Mouse (Mus musculus) kidney, adult 2 months (tissue): ENCODE data around the gene Rbm7. TPM values are rescaled to one million over a fixed set of nuclear protein-coding genes. Genes with fewer than 3 reads are reported as not detected.
"Not testable (repeated sequence)": the region's sequence is repeated elsewhere in the genome, so short reads cannot be mapped to it uniquely, and the experiment has no call there.

Experiments
- DNase-seq: peaks from one replicate; pipeline ENCODE4 v3.0.0; 2021
- H3K27ac ChIP-seq: fragments of 200-500 bp; 2 replicates; pipeline ENCODE4 v1.5.1; 2012; ENCODE audit warnings: low read depth, low read length, control low read depth, inconsistent platforms; ENCODE audit not compliant: insufficient read depth
- H3K27me3 ChIP-seq: fragments of 200-500 bp; replicated peaks from 2 replicates; pipeline ENCODE4 v1.6.1; 2012; ENCODE audit warnings: mild to moderate bottlenecking, moderate library complexity, low read length, inconsistent platforms; ENCODE audit not compliant: control insufficient read depth, insufficient read depth
- H3K36me3 ChIP-seq: fragments of 200-500 bp; 2 replicates; pipeline ENCODE4 v1.6.1; 2012; ENCODE audit warnings: mild to moderate bottlenecking, moderate library complexity, low read length, inconsistent platforms; ENCODE audit not compliant: control insufficient read depth, insufficient read depth
- H3K4me1 ChIP-seq: fragments of 200-500 bp; 2 replicates; pipeline ENCODE4 v1.6.1; 2011; ENCODE audit warnings: low read length; ENCODE audit not compliant: control insufficient read depth, insufficient read depth
- H3K4me3 ChIP-seq: fragments of 200-500 bp; 2 replicates; pipeline ENCODE4 v1.5.1; 2011; ENCODE audit warnings: mild to moderate bottlenecking, low read depth, low read length, control low read depth; ENCODE audit not compliant: insufficient read depth
- CTCF ChIP-seq: fragments of 200-500 bp; conservative IDR thresholded peaks from 2 replicates; pipeline ENCODE4 v1.5.1; 2011; ENCODE audit warnings: low read depth, mild to moderate bottlenecking, control low read depth, low read length, moderate library complexity, mixed read lengths; ENCODE audit not compliant: insufficient read depth, insufficient read length
- POLR2A ChIP-seq: fragments of 200-500 bp; IDR thresholded peaks from one replicate; pipeline ENCODE4 v1.6.1; 2011; ENCODE audit warnings: low read depth, low read length, control low read depth
- WGBS: fragments of 180-500 bp; shearing (Covaris S2); methylation state at CpG from one replicate; pipeline ENCODE4 v1.1.7; 2018; 5-methylcytosine and 5-hydroxymethylcytosine counted together
- polyA plus RNA-seq: library from polyadenylated mRNA; depleted of rRNA; stranded (reverse); fragments of >200 nt; gene quantifications from 2 replicates; pipeline ENCODE4 v1.2.3, GENCODE M21; 2012

Rbm7 gene
- polyA plus RNA-seq, 1 experiment: 23.9 TPM

DNA sequence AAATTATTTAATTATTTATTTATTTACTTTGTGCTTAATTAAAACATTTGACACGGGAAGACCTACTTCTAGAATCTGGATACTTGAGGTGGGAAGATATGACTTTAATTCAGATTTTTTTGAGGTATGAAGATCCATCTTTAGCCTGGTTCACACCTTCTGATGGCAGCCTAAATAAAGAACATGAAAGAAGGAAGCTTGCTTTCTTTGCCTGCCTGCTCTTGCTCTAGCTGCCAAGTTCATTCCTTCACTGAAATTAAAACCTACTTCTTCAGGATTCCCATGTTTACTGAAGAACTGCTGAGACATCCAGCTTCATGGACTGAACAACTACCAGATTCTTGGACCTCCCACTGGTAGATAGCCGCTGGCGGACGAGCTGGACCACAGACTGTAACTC is 36.2 kb upstream of the Rbm7 start:
- H3K4me1 ChIP-seq: no peaks in the 10 kb centered on the region
- no peak overlapping the region for H3K27ac ChIP-seq
- DNase-seq: no peak
- 89% methylated on average over 4 of the region's 4 CpGs for WGBS
- no peaks in the 10 kb centered on the region for H3K36me3 ChIP-seq
- no peak for TF ChIP-seq CTCF
- no peak for TF ChIP-seq POLR2A
- H3K27me3 ChIP-seq: no peaks in the 10 kb centered on the region
- H3K4me3 ChIP-seq: no peak overlapping the region

DNA sequence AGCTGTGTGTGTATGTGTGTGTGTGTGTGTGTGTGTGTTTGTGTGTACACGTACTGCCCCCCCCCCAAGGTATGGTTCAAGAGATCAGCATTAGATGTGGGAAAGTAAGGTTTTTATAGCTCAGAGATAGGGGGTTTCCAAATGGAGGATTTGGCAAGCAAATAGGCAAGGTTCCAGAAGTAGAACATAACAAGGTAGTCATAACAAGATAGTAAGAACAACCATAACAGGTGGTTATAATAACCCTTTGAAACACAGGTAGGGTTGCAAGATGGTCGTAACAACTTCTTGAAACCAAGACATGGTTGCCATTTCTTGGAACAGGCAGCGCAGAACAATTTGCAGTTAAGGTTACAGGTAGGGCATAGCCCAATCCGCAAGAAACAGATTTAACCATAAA is 31.4 kb upstream of the Rbm7 start:
- Histone ChIP-seq H3K27ac (no peak overlapping the region), H3K4me3 (no peak overlapping the region), H3K27me3 (no peaks in the 10 kb centered on the region), H3K36me3 (no peaks in the 10 kb centered on the region), H3K4me1 (no peaks in the 10 kb centered on the region)
- 94% methylated on average over 4 of the region's 4 CpGs for WGBS
- TF ChIP-seq CTCF (no peak), POLR2A (no peak)
- DNase-seq: no peak

DNA sequence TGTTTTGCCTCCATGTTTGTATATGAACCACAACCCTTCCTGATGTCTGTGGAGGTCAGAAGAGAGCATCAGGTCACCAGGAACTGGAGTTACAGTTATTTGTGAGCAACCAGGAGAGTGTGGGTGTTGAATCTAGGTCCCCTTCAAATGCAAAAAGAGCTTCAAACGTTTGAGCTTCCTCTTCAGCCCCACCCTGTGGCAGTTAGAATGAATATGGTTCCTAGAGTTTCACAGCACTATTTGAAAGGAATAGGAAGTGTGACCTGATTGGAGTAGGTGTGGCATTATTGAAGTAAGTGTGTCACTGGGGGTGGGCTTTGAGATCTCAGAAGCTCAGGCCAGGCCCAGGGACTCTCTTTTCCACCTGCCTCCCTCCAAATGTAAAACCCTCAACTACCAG is 30.5 kb upstream of the Rbm7 start:
- DNase-seq: no peak
- H3K4me3 ChIP-seq: no peak overlapping the region
- TF ChIP-seq POLR2A (no peak), CTCF (no peak)
- H3K27me3 ChIP-seq: no peaks in the 10 kb centered on the region
- H3K27ac ChIP-seq: no peak overlapping the region
- H3K36me3 ChIP-seq: no peaks in the 10 kb centered on the region
- H3K4me1 ChIP-seq: no peaks in the 10 kb centered on the region
- WGBS: 4% methylated on average over 1 of the region's 1 CpGs

DNA sequence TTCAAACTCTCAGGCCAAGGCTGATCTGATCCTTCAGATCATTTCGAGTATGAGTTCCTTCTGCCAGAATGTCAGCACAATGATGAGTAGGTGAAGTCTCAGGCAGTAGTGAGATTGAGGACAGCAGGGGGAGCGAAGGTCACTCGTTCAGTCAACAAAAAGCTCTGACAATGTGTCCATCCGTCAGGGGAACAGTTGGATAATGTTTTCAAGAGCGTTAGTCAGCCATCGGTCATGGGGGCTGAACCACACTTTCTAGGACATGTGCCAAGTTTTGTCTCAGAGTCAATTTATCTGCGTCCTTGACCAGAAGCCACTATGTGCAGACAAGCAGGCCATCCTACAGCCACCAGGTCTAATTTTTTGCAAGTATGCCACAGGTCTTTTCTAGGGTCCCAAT is 25.3 kb upstream of the Rbm7 start:
- not testable (repeated sequence) for H3K27ac ChIP-seq, H3K4me3 ChIP-seq, H3K27me3 ChIP-seq, H3K36me3 ChIP-seq, H3K4me1 ChIP-seq
- DNase-seq: peak; percentile 14
- 26% methylated on average over 5 of the region's 7 CpGs for WGBS

DNA sequence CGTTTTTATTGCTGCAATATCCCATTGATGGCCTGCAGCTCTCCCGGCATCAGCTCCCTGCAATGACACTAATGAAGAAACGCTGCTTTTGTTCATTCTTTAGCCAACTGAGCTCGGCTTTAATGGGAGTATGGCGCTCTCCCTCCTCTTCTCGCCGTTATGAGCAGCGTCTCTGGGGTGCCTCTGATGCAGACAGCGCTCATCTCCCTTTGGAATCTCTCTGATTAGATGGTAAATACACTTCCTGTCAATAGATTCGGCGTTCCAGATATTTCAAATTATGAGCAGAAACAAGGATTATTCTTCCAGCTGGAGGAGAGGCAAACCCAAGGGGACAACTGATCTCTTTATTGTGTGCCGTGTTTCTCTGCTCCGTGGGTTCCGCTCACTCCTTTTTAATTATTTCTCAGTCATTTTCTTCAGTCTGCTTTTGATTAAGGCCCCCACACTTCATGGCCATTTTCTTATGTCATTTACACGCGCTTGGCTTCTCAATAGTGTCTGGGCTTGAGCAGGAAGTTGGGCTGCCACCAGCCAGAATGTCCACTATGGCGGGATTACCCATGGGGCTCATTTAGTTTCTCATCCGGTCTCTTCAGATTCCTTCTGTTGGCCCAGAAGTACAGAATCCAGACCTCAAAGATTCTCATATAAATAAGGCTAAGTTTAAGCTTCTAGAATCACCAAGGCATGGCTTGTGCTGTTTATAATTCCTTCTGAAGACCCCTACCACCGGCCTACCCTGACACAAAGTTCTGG is 22.5 kb upstream of the Rbm7 start:
- H3K4me3 ChIP-seq: no peak overlapping the region
- DNase-seq: no peak
- no peaks in the 10 kb centered on the region for H3K4me1 ChIP-seq
- WGBS: 68% methylated on average over 19 of the region's 19 CpGs
- H3K36me3 ChIP-seq: no peaks in the 10 kb centered on the region
- no peak for TF ChIP-seq CTCF
- TF ChIP-seq POLR2A: no peak
- no peaks in the 10 kb centered on the region for H3K27me3 ChIP-seq
- no peak overlapping the region for H3K27ac ChIP-seq

DNA sequence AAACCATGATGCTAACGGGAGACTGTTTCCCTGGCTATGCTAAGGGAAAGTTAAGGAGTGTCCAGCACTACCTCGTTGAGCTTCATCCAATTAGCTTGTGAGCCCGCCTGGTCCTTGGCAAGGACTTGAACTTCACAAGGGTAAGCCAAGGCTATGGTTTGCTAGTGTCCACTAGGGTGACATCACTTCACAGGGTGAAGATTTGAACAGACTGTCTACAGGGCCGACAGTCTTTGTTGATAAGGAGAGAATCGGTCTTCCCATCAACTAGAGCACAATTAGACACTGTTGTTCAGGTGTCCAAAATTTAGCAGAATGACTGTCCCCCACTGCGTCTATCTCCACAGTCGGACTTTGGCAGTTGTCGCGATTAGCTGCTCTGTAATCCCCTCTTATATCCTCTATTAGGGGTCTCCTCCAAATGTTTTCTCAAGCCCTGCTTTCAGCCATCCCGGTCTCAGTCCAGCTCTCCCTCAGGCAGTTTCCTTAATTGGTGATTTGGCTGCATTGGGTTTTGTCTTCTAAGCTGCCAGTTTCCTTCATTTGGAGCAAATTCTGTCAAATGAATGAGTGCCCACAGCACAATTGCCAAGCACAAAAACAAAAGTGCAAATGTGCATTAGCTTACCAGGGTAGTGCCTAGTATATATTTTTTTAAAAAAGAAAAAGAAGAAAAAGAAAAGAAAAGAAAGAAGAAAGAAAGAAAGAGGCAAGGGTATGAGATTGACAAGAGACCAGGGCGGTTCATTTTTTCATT is 21.7 kb upstream of the Rbm7 start:
- Histone ChIP-seq H3K36me3 (no peaks in the 10 kb centered on the region), H3K4me1 (no peaks in the 10 kb centered on the region), H3K27me3 (no peaks in the 10 kb centered on the region), H3K27ac (no peak overlapping the region), H3K4me3 (no peak overlapping the region)
- 85% methylated on average over 11 of the region's 11 CpGs for WGBS
- DNase-seq: no peak
- TF ChIP-seq CTCF: no peak
- no peak for TF ChIP-seq POLR2A

DNA sequence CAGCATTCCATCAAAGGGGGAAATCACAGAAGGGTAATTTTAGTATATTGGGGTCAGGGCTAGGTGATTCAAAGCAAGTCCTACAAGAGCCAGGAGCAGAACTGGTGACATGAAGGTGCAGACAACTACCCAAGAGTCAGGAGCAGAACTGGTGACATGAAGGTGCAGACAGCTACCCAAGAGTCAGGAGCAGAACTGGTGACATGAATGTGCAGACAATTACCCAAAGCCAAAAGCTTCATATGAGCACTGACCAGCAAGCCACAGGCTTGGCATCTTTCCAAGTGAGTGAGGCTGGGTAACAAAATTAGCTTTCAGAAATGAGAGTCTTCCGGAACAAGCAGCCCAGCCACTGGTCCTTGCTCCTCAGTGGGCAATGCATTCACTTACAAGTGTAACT is 20.2 kb upstream of the Rbm7 start:
- Histone ChIP-seq H3K27me3 (no peaks in the 10 kb centered on the region), H3K36me3 (no peaks in the 10 kb centered on the region), H3K27ac (no peak overlapping the region), H3K4me1 (no peaks in the 10 kb centered on the region), H3K4me3 (no peak overlapping the region)
- peak; percentile 9 for DNase-seq
- WGBS: 42% methylated on average over 1 of the region's 1 CpGs
- TF ChIP-seq CTCF (no peak), POLR2A (no peak)
